Mouse (Mus musculus) induced T-regulatory cell, adult 2 months (primary cell): Measurements from ENCODE around the gene Rpl26.

Experiments
- DNase-seq: peaks from one replicate; pipeline ENCODE4 v3.0.0-alpha.2; 2012; ENCODE audit warnings: low read depth

The Rpl26 gene

DNA sequence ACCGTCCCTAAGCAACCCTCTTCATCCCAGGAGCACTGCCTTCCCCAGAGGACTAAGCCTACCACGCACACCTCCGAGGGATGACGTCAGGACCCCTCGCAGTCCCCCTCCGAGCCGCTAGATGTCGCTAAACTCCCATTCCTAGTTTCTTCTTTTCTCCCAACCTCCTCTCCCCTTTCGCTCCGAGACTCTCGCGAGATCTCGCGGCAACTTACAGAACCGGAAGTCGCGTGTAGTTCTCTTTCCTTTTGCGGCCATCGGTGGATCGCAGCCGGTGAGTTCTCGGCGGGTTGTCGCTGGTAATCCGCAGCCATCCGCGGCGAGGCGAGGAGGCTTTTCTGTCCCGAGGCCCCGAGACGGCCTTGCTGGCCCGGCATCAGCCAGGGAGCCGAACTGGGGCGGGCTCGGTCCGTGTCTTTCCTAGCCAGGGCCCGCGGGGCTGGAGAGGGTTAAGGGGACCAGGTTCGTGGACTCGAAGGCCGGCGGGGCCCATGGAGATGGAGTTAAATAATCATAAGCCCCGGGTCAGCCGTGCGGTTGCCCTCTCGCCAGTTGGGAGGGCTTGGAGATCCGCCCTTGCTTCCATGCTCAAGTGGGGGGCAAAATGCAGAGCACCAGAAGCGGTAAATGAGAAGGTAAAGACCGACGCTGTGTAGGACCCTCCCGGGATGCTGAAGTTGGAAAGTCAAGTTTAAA, at the start of gene Rpl26:
Rpl26 (plus strand) TSS at position 233 of the 696 bp plus-strand sequence.
- peak; percentile 100 for DNase-seq

- DNase-seq, result no peak
These were observed 49.5 kb upstream of the Rpl26 start for GRCm38 (mm10) chr11:68851644-68852485.

DNA sequence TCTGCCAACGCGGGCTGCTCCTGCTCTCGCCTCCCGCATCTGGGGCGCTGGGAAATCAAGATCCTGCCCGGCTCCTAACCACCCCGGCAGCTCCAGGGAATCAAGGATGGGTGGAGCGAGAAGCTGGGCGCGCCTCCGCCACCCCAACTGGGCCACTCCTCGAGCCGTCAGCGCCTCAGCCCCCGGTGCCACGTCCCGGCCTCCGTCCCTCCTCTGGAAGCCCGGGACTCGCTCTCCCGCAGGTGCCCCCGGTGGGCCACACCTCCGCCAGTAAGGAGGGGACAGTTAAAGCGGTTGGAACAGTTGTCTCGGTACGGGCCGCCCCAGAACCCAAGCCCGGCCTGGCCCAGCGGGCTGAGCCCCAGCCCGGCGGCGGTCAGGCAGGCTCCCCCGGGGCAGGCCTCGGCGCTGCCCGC, 48.9 kb upstream of the Rpl26 start:
- DNase-seq, result no peak

GRCm38 (mm10) chr11:68852932-68853409, 48.4 kb upstream of the Rpl26 start:
- peak; percentile 100 for DNase-seq

GRCm38 (mm10) chr11:68853611-68854401, 47.6 kb upstream of the Rpl26 start:
- peak; percentile 66 for DNase-seq

GRCm38 (mm10) chr11:68854621-68855020, 46.8 kb upstream of the Rpl26 start:
- no peak for DNase-seq

- DNase-seq, result no peak
These were observed 44.1 kb upstream of the Rpl26 start for GRCm38 (mm10) chr11:68857329-68857728.

- DNase-seq, result no peak
These were observed 41.3 kb upstream of the Rpl26 start for GRCm38 (mm10) chr11:68859943-68860593.

DNA sequence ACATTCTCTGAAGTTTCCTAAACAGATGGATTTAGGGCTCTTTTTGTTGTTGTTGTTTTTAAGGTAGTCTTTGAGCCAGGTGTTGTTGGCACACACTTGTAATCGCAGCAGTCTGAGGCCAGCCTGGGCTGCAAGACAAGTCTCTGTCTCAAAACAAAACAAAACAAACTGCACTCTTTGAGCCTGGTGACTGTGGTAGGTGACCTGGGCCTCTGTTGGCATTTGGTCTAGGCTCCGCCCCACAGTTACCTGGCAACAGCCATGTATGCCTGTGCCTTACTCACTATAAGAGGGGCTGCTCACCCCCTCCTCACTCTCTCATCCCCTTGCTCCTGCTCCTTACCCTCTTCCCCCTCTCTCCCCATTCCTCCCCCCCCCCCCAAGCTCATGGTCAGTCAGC, 39.1 kb upstream of the Rpl26 start:
- no peak for DNase-seq

DNA sequence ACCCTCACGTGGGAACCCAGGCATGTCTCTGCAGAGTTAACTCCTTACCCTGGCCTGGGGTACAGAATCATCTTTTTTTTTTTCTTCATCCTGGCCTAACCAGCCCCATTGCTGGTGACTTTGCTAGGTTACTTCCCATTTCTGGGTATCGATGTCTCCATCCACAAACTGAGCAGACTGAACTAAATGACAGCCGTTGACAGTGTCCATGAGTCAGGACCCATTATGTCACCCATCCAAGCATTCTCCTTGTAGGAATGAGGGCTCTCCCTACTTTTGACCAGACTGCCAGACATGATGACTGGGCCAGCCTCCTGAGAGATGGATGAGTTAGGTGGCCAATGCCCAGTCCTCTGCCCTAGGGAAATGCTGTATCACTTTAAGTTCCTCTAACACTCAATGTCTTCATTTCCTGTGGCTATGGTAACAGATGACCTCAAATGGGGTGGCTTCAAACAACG, 37.7 kb upstream of the Rpl26 start:
- DNase-seq, result no peak

- no peak for DNase-seq
These were observed 36.7 kb upstream of the Rpl26 start for GRCm38 (mm10) chr11:68864544-68865189.

DNA sequence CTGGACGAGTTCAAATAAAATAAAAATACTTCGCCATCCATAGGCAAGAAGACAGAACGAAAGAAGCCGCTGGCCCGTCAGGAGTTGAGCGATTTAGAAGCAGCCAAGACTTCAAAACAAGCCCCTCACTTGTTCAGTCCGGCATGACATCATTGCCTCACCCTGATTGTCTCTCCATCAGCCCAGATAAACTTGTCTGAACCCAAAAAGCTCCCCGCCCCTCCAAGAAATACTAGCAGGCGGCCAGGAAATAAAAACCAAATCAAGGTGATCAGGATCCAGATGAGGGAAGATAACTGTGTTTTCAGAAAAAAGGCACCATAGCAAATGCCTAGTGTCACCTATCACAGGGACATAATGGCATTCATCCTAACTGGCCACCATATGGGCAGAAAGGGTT, 30.1 kb upstream of the Rpl26 start:
- DNase-seq, result no peak

GRCm38 (mm10) chr11:68871748-68872147, 29.6 kb upstream of the Rpl26 start, which contains the start of gene Ndel1:
Gene Ndel1, minus strand, starts transcription at chr11:68871858.
- DNase-seq, result no peak

DNA sequence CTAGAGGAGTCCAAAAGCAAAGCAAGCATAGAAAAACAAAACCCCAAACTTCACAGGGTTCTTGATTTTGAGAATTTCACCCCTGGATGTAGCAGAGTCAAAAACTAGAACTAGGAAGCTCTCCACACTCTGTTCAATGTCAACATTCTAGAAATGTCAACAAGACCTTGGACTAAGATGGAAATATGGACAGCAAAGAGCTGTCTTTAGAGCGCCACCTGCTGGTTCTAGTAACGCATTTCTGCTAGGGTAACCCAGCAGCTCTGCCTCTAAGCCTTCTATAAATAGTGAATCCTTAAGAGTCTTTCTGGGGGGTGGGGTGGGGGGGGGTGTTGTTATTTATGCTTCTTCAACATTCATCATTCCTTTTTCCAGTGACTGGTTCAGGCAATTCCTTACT, 26.5 kb upstream of the Rpl26 start:
- DNase-seq, result peak; percentile 84

GRCm38 (mm10) chr11:68878811-68879210, 22.6 kb upstream of the Rpl26 start:
- no peak for DNase-seq

GRCm38 (mm10) chr11:68882107-68882506, 19.3 kb upstream of the Rpl26 start:
- DNase-seq, result no peak

DNA sequence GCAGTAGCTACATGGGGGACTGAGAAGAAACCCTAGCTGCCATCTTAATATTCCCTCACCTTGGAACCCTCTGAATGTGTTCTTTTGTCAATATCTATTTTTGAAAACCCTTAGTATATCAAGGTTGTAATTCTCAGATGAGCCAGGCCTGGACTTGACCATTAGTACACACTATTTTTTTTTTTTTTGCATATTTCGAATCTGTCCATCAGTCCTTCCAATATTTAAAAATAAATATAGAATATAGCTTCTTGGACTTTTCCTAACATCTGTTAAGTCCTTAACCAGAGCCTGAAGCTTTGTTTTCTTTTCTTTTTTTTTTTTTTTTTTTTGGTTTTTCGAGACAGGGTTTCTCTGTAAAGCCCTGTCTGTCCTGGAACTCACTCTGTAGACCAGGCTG, 17.5 kb upstream of the Rpl26 start:
- no peak for DNase-seq

DNA sequence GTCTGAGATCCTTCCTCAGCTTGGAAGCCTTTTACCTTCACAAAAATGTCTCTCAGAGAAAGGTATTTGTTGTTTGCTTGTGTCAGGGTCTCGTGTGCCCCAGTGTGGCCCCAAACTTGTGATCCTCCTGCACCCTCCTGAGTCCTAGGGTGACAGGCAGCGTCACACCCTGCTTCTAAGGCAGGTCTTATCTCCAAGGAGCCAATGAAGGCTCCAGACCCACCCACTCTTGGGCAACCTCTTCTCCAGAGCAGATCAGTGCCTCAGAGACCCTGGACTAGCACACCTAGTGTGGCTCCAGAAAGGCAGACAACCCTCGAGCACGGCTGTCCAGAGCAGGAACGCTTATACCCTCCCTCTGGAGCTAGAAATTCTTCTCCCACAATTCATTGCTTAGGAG, 17.0 kb upstream of the Rpl26 start:
- no peak for DNase-seq

DNA sequence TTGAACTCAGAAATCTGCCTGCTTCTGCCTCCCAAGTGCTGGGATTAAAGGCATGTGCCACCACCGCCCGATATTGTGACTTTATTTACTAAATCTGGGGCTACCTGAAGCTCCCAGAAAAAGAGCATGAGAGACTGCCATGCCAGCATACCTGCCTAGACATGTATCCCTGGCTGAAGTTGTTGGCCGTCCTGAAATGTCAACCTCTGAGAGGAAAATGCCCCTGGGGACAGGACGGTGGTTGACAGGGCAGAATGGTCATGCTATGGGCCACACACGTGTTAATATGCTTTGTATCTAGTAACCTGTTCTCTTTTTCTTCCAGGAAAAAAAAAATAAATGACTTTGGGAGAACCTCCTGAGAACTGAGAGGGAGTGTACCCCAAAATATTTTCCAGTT, 15.3 kb upstream of the Rpl26 start:
- DNase-seq, result no peak

DNA sequence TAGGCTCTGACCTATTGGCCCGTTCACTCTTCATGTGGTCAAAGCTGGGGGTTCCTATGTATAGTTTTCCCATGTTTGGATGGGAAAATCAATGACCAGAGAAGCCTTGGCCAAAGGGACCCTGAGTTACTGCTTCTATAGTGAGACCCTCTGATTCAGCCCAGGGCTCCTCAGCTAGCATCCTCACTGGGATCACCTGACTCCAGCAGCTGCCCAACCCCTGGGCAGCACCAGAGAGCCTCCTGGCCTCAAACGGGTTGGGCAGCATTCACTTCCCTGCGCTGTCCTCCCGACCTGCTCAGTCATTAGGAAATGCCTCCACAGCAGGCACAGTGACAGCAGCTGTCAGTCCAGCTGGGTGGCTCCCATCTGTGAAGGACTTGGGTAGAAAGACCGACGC, 13.1 kb upstream of the Rpl26 start, which contains the start of gene Rnf222:
Rnf222 (plus strand) TSS at position 301 of the 400 bp plus-strand sequence.
- no peak for DNase-seq

DNA sequence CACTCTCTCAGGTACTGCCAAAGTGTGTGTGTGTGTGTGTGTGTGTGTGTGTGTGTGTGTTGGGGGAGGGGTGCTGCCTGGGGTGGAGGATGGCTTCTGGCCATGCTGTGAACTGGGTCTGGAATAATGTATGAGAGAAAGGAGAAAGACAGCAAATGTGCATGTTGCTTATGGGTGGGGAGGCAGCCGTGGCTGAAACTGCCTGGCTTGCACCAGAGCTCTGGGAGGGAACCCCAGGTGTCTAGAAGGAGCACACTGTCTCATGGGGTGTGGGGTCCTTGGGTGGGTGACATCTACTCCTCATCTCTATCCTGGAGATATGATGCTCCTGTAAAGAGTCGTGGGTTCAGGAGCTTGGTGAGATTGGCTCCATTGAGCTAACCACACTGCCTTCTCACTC, 12.7 kb upstream of the Rpl26 start:
- DNase-seq, result no peak
